In genomic region chr14:97068313-97068712, GRCm38 (mm10) we compare ENCODE assay signal across 25 mouse cellular contexts.
A peak's percentile ranks its signal among the peaks of the same experiment; 100 is the strongest.
DNase-seq lines count a peak whose midpoint lies in the region; ATAC-seq and TF ChIP-seq lines count a peak whose summit lies in the region.
"Had no signal": no experiment of that assay in that cellular context is flagged by ENCODE, and none has a peak within 500 bp of the region (broad histone marks: within the 10 kb centered on the region; RNA-seq: fewer than 3 reads in every experiment).

No protein-coding gene starts in this region.

- H3K27me3 ChIP-seq in forebrain, embryonic 13.5 days = no peaks in the 10 kb centered on the region
- no peaks in the 10 kb centered on the region for H3K27me3 ChIP-seq in forebrain, embryonic 12.5 days
- H3K27me3 ChIP-seq in forebrain, embryonic 15.5 days = no peaks in the 10 kb centered on the region
- no peaks in the 10 kb centered on the region for H3K27me3 ChIP-seq in forebrain, postnatal 0 days (ENCODE audit: insufficient read depth, low read length)
- no peaks in the 10 kb centered on the region for H3K27me3 ChIP-seq in midbrain, embryonic 14.5 days (ENCODE audit: control insufficient read depth, insufficient read depth, low read length)
- H3K27me3 ChIP-seq in midbrain, embryonic 16.5 days (ENCODE audit: control insufficient read depth, insufficient read depth, low read depth, low read length) = no peaks in the 10 kb centered on the region
- H3K27me3 ChIP-seq: CH12.LX; embryonic facial prominence, embryonic 13.5 days; embryonic facial prominence, embryonic 15.5 days; Patski had no signal

- ATAC-seq in forebrain, embryonic 13.5 days = peak; percentile 50; the same call in 1 of the 2 replicates
- ATAC-seq in forebrain, embryonic 12.5 days (ENCODE audit: low FRiP score) = no peak
- peak; percentile 65 for ATAC-seq in forebrain, embryonic 15.5 days (replicated peaks)
- no peak for ATAC-seq in forebrain, postnatal 0 days
- ATAC-seq in midbrain, embryonic 14.5 days (ENCODE audit: low FRiP score, low TSS enrichment) = no peak
- no peak for ATAC-seq in midbrain, embryonic 16.5 days
- ATAC-seq: activated CD4-positive, CD25-positive, alpha-beta regulatory T cell, adult 4 months; CD4-positive, CD25-positive, alpha-beta regulatory T cell, adult 4 months; Patski had no signal

- H3K4me2 ChIP-seq in forebrain, embryonic 13.5 days = no peak overlapping the region
- no peak overlapping the region for H3K4me2 ChIP-seq in forebrain, embryonic 12.5 days
- no peak overlapping the region for H3K4me2 ChIP-seq in forebrain, embryonic 15.5 days (replicated peaks)
- no peak overlapping the region for H3K4me2 ChIP-seq in forebrain, postnatal 0 days (ENCODE audit: low read depth)
- no peak overlapping the region for H3K4me2 ChIP-seq in midbrain, embryonic 14.5 days (ENCODE audit: low read length)
- H3K4me2 ChIP-seq in midbrain, embryonic 16.5 days (ENCODE audit: low read length) = no peak overlapping the region
- H3K4me2 ChIP-seq: embryonic facial prominence, embryonic 13.5 days; embryonic facial prominence, embryonic 15.5 days had no signal

- 52% methylated on average over 5 of the region's 5 CpGs for WGBS in forebrain, embryonic 13.5 days
- 69% methylated on average over 5 of the region's 5 CpGs for WGBS in forebrain, embryonic 12.5 days
- WGBS in forebrain, embryonic 15.5 days = 39% methylated on average over 5 of the region's 5 CpGs
- WGBS in forebrain, postnatal 0 days = 40% methylated on average over 5 of the region's 5 CpGs
- WGBS in midbrain, embryonic 14.5 days = 67% methylated on average over 5 of the region's 5 CpGs
- WGBS in midbrain, embryonic 16.5 days = 59% methylated on average over 5 of the region's 5 CpGs

- TF ChIP-seq CTCF in forebrain, postnatal 0 days (IDR thresholded peaks at IDR 0.05; ENCODE audit: low read depth) = no peak

- no peak for DNase-seq in forebrain, postnatal 0 days
- peak; percentile 8 for DNase-seq in midbrain, embryonic 14.5 days
- DNase-seq: adrenal gland, adult 8-10 months; adrenal gland, postnatal 14 days; adrenal gland, postnatal 36 days; B cell, adult 2 months; cerebellum, adult 11 months; cerebellum, adult 18-20 months; cerebellum, adult 8-10 months; cerebellum, adult 9-11 months; cerebellum, postnatal 14 days; cerebellum, postnatal 36 days; embryo, embryonic 11 days had no signal

- no peaks in the 10 kb centered on the region for H3K36me3 ChIP-seq in forebrain, embryonic 13.5 days (ENCODE audit: poor library complexity, severe bottlenecking)
- no peaks in the 10 kb centered on the region for H3K36me3 ChIP-seq in forebrain, embryonic 12.5 days (replicated peaks)
- H3K36me3 ChIP-seq in forebrain, embryonic 15.5 days = no peaks in the 10 kb centered on the region
- H3K36me3 ChIP-seq in forebrain, postnatal 0 days (ENCODE audit: insufficient read depth) = no peaks in the 10 kb centered on the region
- no peaks in the 10 kb centered on the region for H3K36me3 ChIP-seq in midbrain, embryonic 14.5 days (ENCODE audit: control insufficient read depth, insufficient read depth, low read length)
- no peaks in the 10 kb centered on the region for H3K36me3 ChIP-seq in midbrain, embryonic 16.5 days (ENCODE audit: control insufficient read depth, insufficient read depth, low read length)
- H3K36me3 ChIP-seq: embryonic facial prominence, embryonic 13.5 days; embryonic facial prominence, embryonic 15.5 days; G1E had no signal

- H3K4me1 ChIP-seq in forebrain, embryonic 13.5 days = peaks cover 4% of the 10 kb centered on the region; the same call in 1 of the 2 replicates
- H3K4me1 ChIP-seq in forebrain, embryonic 12.5 days = no peaks in the 10 kb centered on the region
- peaks cover 4% of the 10 kb centered on the region; the same call in 1 of the 2 replicates for H3K4me1 ChIP-seq in forebrain, embryonic 15.5 days
- H3K4me1 ChIP-seq in forebrain, postnatal 0 days (ENCODE audit: insufficient read depth) = no peaks in the 10 kb centered on the region
- H3K4me1 ChIP-seq in midbrain, embryonic 14.5 days (ENCODE audit: control insufficient read depth, insufficient read depth, low read length) = no peaks in the 10 kb centered on the region
- H3K4me1 ChIP-seq in midbrain, embryonic 16.5 days (ENCODE audit: control insufficient read depth, insufficient read depth, low read length) = no peaks in the 10 kb centered on the region
- H3K4me1 ChIP-seq: embryonic facial prominence, embryonic 13.5 days; embryonic facial prominence, embryonic 15.5 days had no signal

- H3K9me3 ChIP-seq in forebrain, embryonic 13.5 days (replicated peaks) = no peaks in the 10 kb centered on the region
- H3K9me3 ChIP-seq in forebrain, embryonic 12.5 days = no peaks in the 10 kb centered on the region
- H3K9me3 ChIP-seq in forebrain, embryonic 15.5 days = no peaks in the 10 kb centered on the region
- H3K9me3 ChIP-seq in forebrain, postnatal 0 days (ENCODE audit: low read length) = no peaks in the 10 kb centered on the region
- no peaks in the 10 kb centered on the region for H3K9me3 ChIP-seq in midbrain, embryonic 14.5 days (ENCODE audit: control insufficient read depth, low read length)
- H3K9me3 ChIP-seq in midbrain, embryonic 16.5 days (replicated peaks; ENCODE audit: control insufficient read depth, low read length, poor library complexity, severe bottlenecking) = no peaks in the 10 kb centered on the region
- H3K9me3 ChIP-seq: embryonic facial prominence, embryonic 13.5 days; embryonic facial prominence, embryonic 15.5 days; G1E had no signal

- H3K9ac ChIP-seq in forebrain, embryonic 13.5 days = no peak overlapping the region
- no peak overlapping the region for H3K9ac ChIP-seq in forebrain, embryonic 12.5 days
- H3K9ac ChIP-seq in forebrain, embryonic 15.5 days (replicated peaks) = no peak overlapping the region
- H3K9ac ChIP-seq in forebrain, postnatal 0 days = no peak overlapping the region
- H3K9ac ChIP-seq in midbrain, embryonic 14.5 days (replicated peaks; ENCODE audit: low read length) = no peak overlapping the region
- no peak overlapping the region for H3K9ac ChIP-seq in midbrain, embryonic 16.5 days (ENCODE audit: low read depth, low read length)
- H3K9ac ChIP-seq: embryonic facial prominence, embryonic 13.5 days; embryonic facial prominence, embryonic 15.5 days had no signal

- H3K4me3 ChIP-seq in forebrain, embryonic 13.5 days = no peak overlapping the region
- no peak overlapping the region for H3K4me3 ChIP-seq in forebrain, embryonic 12.5 days (replicated peaks)
- H3K4me3 ChIP-seq in forebrain, embryonic 15.5 days = no peak overlapping the region
- H3K4me3 ChIP-seq in forebrain, postnatal 0 days (ENCODE audit: low read depth, low read length) = no peak overlapping the region
- H3K4me3 ChIP-seq in midbrain, embryonic 14.5 days (replicated peaks; ENCODE audit: low read depth, low read length) = no peak overlapping the region
- H3K4me3 ChIP-seq in midbrain, embryonic 16.5 days (ENCODE audit: low read depth, low read length) = no peak overlapping the region
- H3K4me3 ChIP-seq: embryonic facial prominence, embryonic 13.5 days; embryonic facial prominence, embryonic 15.5 days; erythroblast, embryonic 14.5 days had no signal

- H3K27ac ChIP-seq in forebrain, embryonic 13.5 days = no peak overlapping the region
- H3K27ac ChIP-seq in forebrain, embryonic 12.5 days = no peak overlapping the region
- no peak overlapping the region for H3K27ac ChIP-seq in forebrain, embryonic 15.5 days (replicated peaks)
- H3K27ac ChIP-seq in forebrain, postnatal 0 days (ENCODE audit: low read depth, low read length) = no peak overlapping the region
- no peak overlapping the region for H3K27ac ChIP-seq in midbrain, embryonic 14.5 days (replicated peaks; ENCODE audit: low read depth, low read length)
- H3K27ac ChIP-seq in midbrain, embryonic 16.5 days (ENCODE audit: low read length) = no peak overlapping the region
- H3K27ac ChIP-seq: embryonic facial prominence, embryonic 13.5 days; embryonic facial prominence, embryonic 15.5 days had no signal

Comparison
In these comparisons a context has a peak if more than half of its experiments do, and no peak if none do; other contexts are left out.
1. ATAC-seq: peak in forebrain, embryonic 13.5 days (single experiment) and forebrain, embryonic 15.5 days (single experiment); none in forebrain, embryonic 12.5 days (single experiment), forebrain, postnatal 0 days (single experiment), midbrain, embryonic 14.5 days (single experiment) and midbrain, embryonic 16.5 days (single experiment).